Mouse (Mus musculus): ENCODE data around the gene 3110082J24Rik.

- no peak for TF ChIP-seq CTCF (IDR thresholded peaks at IDR 0.05; ENCODE audit: insufficient read depth, low read length)
- TF ChIP-seq POLR2A (IDR thresholded peaks at IDR 0.05; ENCODE audit: borderline replicate concordance, extremely low read depth, low read depth, low read length), result no peak
These were observed 42.4 kb upstream of the 3110082J24Rik start for GRCm38 (mm10) chr5:30148133-30148920.
